Mouse (Mus musculus) heart, adult 2 months (tissue): ENCODE measurements around the gene Mettl7a1.

Experiments
- EP300 ChIP-seq: fragments of 200-500 bp; IDR thresholded peaks from 2 replicates; pipeline ENCODE4 v1.6.1; 2011; ENCODE audit warnings: low read depth, low read length, control low read depth; ENCODE audit not compliant: insufficient read depth
- POLR2A ChIP-seq: fragments of 200-500 bp; IDR thresholded peaks from 2 replicates; pipeline ENCODE4 v1.6.1; 2011; ENCODE audit warnings: mild to moderate bottlenecking, low read depth, low read length, control low read depth; ENCODE audit not compliant: insufficient read depth

GRCm38 (mm10) chr15:100263246-100263905, 40.6 kb upstream of the Mettl7a1 start:
- TF ChIP-seq POLR2A (no peak), EP300 (no peak)
